Mouse (Mus musculus): ENCODE measurements around the gene Rpl11.

GRCm38 (mm10) chr4:136088971-136089747 is 35.9 kb upstream of the Rpl11 start:
- TF ChIP-seq POLR2A (IDR thresholded peaks at IDR 0.05; ENCODE audit: low read depth, low read length) (no peak), CTCF (IDR thresholded peaks at IDR 0.05; ENCODE audit: extremely low read depth, insufficient read length, insufficient replicate concordance, low read depth, low read length) (no peak)
